Mouse (Mus musculus): ENCODE measurements at regions not wholly inside any gene's neighbourhood (a gene's known extent, or its start where the extent isn't known, plus 50 kb on each side); places are given as distances from the start of the nearest gene placed in this dataset.

GRCm38 (mm10) chr14:73772964-73773363 lies 111.9 kb downstream of the Gm21750 start:
- TF ChIP-seq CTCF (IDR thresholded peaks at IDR 0.05; ENCODE audit: low read depth) (no peak), EP300 (IDR thresholded peaks at IDR 0.05; ENCODE audit: low read depth) (no peak)
